Mouse (Mus musculus): ENCODE measurements around the gene Notch1.

- TF ChIP-seq POLR2A (IDR thresholded peaks at IDR 0.05; ENCODE audit: extremely low read depth, insufficient read depth, low read length) (no peak), CTCF (IDR thresholded peaks at IDR 0.05; ENCODE audit: extremely low read depth, insufficient read depth, low read length) (no peak)
Measured at GRCm38 (mm10) chr2:26410931-26411411, 105.5 kb downstream of the Notch1 start.

Measured in cortical plate, adult 2 months (tissue).